In genomic region chr7:100124211-100124610, GRCm38 (mm10) we compare ENCODE assay signal across 8 mouse cellular contexts. TPM values are rescaled to one million over a fixed set of nuclear protein-coding genes. Genes with fewer than 3 reads are reported as not detected.
A peak's percentile ranks its signal among the peaks of the same experiment; 100 is the strongest.
DNase-seq lines count a peak whose midpoint lies in the region; ATAC-seq and TF ChIP-seq lines count a peak whose summit lies in the region.

No protein-coding gene starts in this region.

- intact Hi-C loops in heart, postnatal 36 days (cut with DNase I), result no loop called here

- no peak overlapping the region for H3K27ac ChIP-seq in layer of hippocampus, adult 2 months

- H3K4me3 ChIP-seq in layer of hippocampus, adult 2 months, result no peak overlapping the region

- peak; percentile 63 for TF ChIP-seq CTCF in layer of hippocampus, adult 2 months (conservative IDR thresholded peaks at IDR 0.05)

- ATAC-seq in granulocyte monocyte progenitor cell, adult 5-6 weeks (replicated peaks; ENCODE audit: poor library complexity, severe bottlenecking), result no peak

- peak; percentile 18 to 44 for DNase-seq in adrenal gland, adult 18-20 months (ENCODE audit: low spot score in 2 of 2)
- DNase-seq in adrenal gland, postnatal 4 days (ENCODE audit: low spot score in 2 of 2), result no peak
- DNase-seq in layer of hippocampus, adult 2 months (ENCODE audit: low spot score in 2 of 2), result no peak
- no peak for DNase-seq in layer of hippocampus, adult 9-11 months
- DNase-seq in adipocyte (ENCODE audit: low spot score), result peak; percentile 13
- DNase-seq in heart, postnatal 36 days, result peak; percentile 30 to 57
- peak; percentile 81 for DNase-seq in naive thymus-derived CD4-positive, alpha-beta T cell, adult 2 months (ENCODE audit: low read depth)

RNA-seq across cellular contexts. Expression of gene Pold3, which starts 2.8 kb away (rescaled TPM):
- 10 to 100 TPM; 17.5 to 17.6 TPM for total RNA-seq in adrenal gland, adult 18-20 months (2021)
- total RNA-seq in adrenal gland, postnatal 4 days (2021), result 10 to 100 TPM; 45.8 to 48.8 TPM
- total RNA-seq in layer of hippocampus, adult 2 months (2021), result 10 to 100 TPM; 37.0 to 37.4 TPM
- 10 to 100 TPM in 1 of 2 experiments, 1 to 10 TPM in 1; 9.0 to 14.0 TPM for total RNA-seq in heart, postnatal 36 days (2021)
- total RNA-seq in granulocyte monocyte progenitor cell, adult 5-6 weeks (2014; fragmentation: Nextera tagmentation), result 91.8 and 97.7 TPM in 2 replicates
- 132 and 140 TPM in 2 replicates for total RNA-seq in granulocyte monocyte progenitor cell, adult 5-6 weeks (2017)

RNA-seq across cellular contexts. Expression of gene Lipt2, which starts 34.9 kb away (rescaled TPM):
- 1 to 10 TPM; 3.4 to 4.1 TPM for total RNA-seq in adrenal gland, adult 18-20 months (2021)
- 1 to 10 TPM; 6.4 to 7.5 TPM for total RNA-seq in adrenal gland, postnatal 4 days (2021)
- total RNA-seq in layer of hippocampus, adult 2 months (2021), result 1 to 10 TPM; 3.9 to 5.4 TPM
- total RNA-seq in heart, postnatal 36 days (2021), result 1 to 10 TPM; 5.5 to 5.7 TPM
- total RNA-seq in granulocyte monocyte progenitor cell, adult 5-6 weeks (2014; fragmentation: Nextera tagmentation), result 4.2 and 7.2 TPM in 2 replicates
- 4.0 and 6.1 TPM in 2 replicates for total RNA-seq in granulocyte monocyte progenitor cell, adult 5-6 weeks (2017)

RNA-seq across cellular contexts. Expression of gene Kcne3, which starts 52.1 kb away (rescaled TPM):
- total RNA-seq in adrenal gland, adult 18-20 months (2021), result 1 to 10 TPM in 1 of 2 experiments, under 1 TPM in 1; 0.56 to 1.1 TPM
- 1 to 10 TPM in 1 of 2 experiments, under 1 TPM in 1; 0.79 to 2.2 TPM for total RNA-seq in adrenal gland, postnatal 4 days (2021)
- 1 to 10 TPM in 1 of 2 experiments, under 1 TPM in 1; 0.54 to 1.2 TPM for total RNA-seq in layer of hippocampus, adult 2 months (2021)
- total RNA-seq in heart, postnatal 36 days (2021), result under 1 TPM; 0.81 to 1.00 TPM
- total RNA-seq in granulocyte monocyte progenitor cell, adult 5-6 weeks (2014; fragmentation: Nextera tagmentation), result 0.88 and 2.8 TPM in 2 replicates
- total RNA-seq in granulocyte monocyte progenitor cell, adult 5-6 weeks (2017), result 0.95 TPM in 1 of 2 replicates, not detected in the other

Comparison
In these comparisons a context has a peak if more than half of its experiments do, and no peak if none do; other contexts are left out.
1. DNase-seq: peak in adrenal gland, adult 18-20 months (2 of 2), adipocyte (single experiment), heart, postnatal 36 days (2 of 2) and naive thymus-derived CD4-positive, alpha-beta T cell, adult 2 months (single experiment); none in adrenal gland, postnatal 4 days (0 of 2), layer of hippocampus, adult 2 months (0 of 2) and layer of hippocampus, adult 9-11 months (single experiment).